In genomic region chr5:31193631-31194281, GRCm38 (mm10) we compare ENCODE assay signal across 8 mouse cellular contexts. TPM values are rescaled to one million over a fixed set of nuclear protein-coding genes. Genes with fewer than 3 reads are reported as not detected.
DNase-seq lines count a peak whose midpoint lies in the region; ATAC-seq and TF ChIP-seq lines count a peak whose summit lies in the region.

No protein-coding gene starts in this region.

- 8% methylated on average over 25 of the region's 25 CpGs for WGBS in thymus, adult 2 months
- 12% methylated on average over 25 of the region's 25 CpGs for WGBS in limb, embryonic 15.5 days
- 10% methylated on average over 25 of the region's 25 CpGs for WGBS in stomach, embryonic 15.5 days

- no peak for ATAC-seq in limb, embryonic 15.5 days (ENCODE audit: insufficient number of reproducible peaks, low FRiP score, low TSS enrichment, low read depth)
- no peak for ATAC-seq in stomach, embryonic 15.5 days (ENCODE audit: insufficient read depth, low FRiP score, low read depth)

- H3K36me3 ChIP-seq in thymus, adult 2 months (ENCODE audit: control insufficient read depth, insufficient read depth, low read length) = peaks cover 49% of the 10 kb centered on the region
- peaks cover 67% of the 10 kb centered on the region for H3K36me3 ChIP-seq in limb, embryonic 15.5 days
- peaks cover 57% of the 10 kb centered on the region for H3K36me3 ChIP-seq in stomach, embryonic 15.5 days

- peak overlapping the region; percentile 72 for H3K4me2 ChIP-seq in limb, embryonic 15.5 days
- H3K4me2 ChIP-seq in stomach, embryonic 15.5 days = peak overlapping the region; percentile 77

- no peaks in the 10 kb centered on the region for H3K27me3 ChIP-seq in thymus, adult 2 months (ENCODE audit: control insufficient read depth, insufficient read depth, low read length)
- H3K27me3 ChIP-seq in limb, embryonic 15.5 days = no peaks in the 10 kb centered on the region
- H3K27me3 ChIP-seq in stomach, embryonic 15.5 days (replicated peaks) = no peaks in the 10 kb centered on the region

- peak overlapping the region; percentile 82 for H3K9ac ChIP-seq in limb, embryonic 15.5 days
- peak overlapping the region; percentile 98 for H3K9ac ChIP-seq in stomach, embryonic 15.5 days

- H3K9me3 ChIP-seq in limb, embryonic 15.5 days = no peaks in the 10 kb centered on the region
- no peaks in the 10 kb centered on the region for H3K9me3 ChIP-seq in stomach, embryonic 15.5 days

- peak; percentile 67 for DNase-seq in adrenal gland, postnatal 14 days
- DNase-seq in adrenal gland, adult 18-20 months (ENCODE audit: low spot score in 2 of 2) = no peak
- no peak for DNase-seq in thymus, adult 2 months
- DNase-seq in thymus, postnatal 10 days (ENCODE audit: low spot score in 2 of 2) = no peak
- DNase-seq in right cerebral cortex, postnatal 10 days (ENCODE audit: low spot score in 2 of 2) = no peak
- no peak for DNase-seq in thymus, adult 18-20 months

- H3K27ac ChIP-seq in thymus, adult 2 months (ENCODE audit: control insufficient read depth, insufficient read depth, low read length) = peak overlapping the region; percentile 28; the same call in 1 of the 2 replicates
- peak overlapping the region; percentile 92 for H3K27ac ChIP-seq in limb, embryonic 15.5 days
- peak overlapping the region; percentile 86 for H3K27ac ChIP-seq in stomach, embryonic 15.5 days

- peak overlapping the region; percentile 76 for H3K4me3 ChIP-seq in thymus, adult 2 months (ENCODE audit: control insufficient read depth, insufficient read depth, low read length)
- H3K4me3 ChIP-seq in limb, embryonic 15.5 days = peak overlapping the region; percentile 65
- H3K4me3 ChIP-seq in stomach, embryonic 15.5 days (replicated peaks) = peak overlapping the region; percentile 91

- no peak for TF ChIP-seq CTCF in thymus, adult 2 months (IDR thresholded peaks at IDR 0.05; ENCODE audit: borderline replicate concordance, control insufficient read depth, extremely low read depth, insufficient read depth, low read length, poor library complexity)

- peaks cover 4% of the 10 kb centered on the region for H3K4me1 ChIP-seq in thymus, adult 2 months (replicated peaks; ENCODE audit: control insufficient read depth, insufficient read depth, low read length)
- H3K4me1 ChIP-seq in limb, embryonic 15.5 days = peaks cover 19% of the 10 kb centered on the region
- H3K4me1 ChIP-seq in stomach, embryonic 15.5 days = peaks cover 18% of the 10 kb centered on the region

- TF ChIP-seq POLR2A in thymus, adult 2 months (IDR thresholded peaks at IDR 0.05; ENCODE audit: control insufficient read depth, extremely low read depth, insufficient read depth, low read length, poor library complexity) = no peak

RNA-seq across cellular contexts. Expression of gene Eif2b4, which starts 0.5 kb away (rescaled TPM):
- total RNA-seq in adrenal gland, postnatal 14 days (2021) = 42.7 and 64.9 TPM in 2 replicates
- total RNA-seq in adrenal gland, adult 18-20 months (2021) = 10 to 100 TPM; 54.9 to 69.8 TPM
- polyA plus RNA-seq in thymus, adult 2 months (2012; rRNA removed) = 74.5 and 88.0 TPM in 2 replicates
- 64.2 and 69.0 TPM in 2 replicates for polyA plus RNA-seq in limb, embryonic 15.5 days (2015; fragmentation: Nextera tagmentation; extraction: Ambion mirVana)
- 60.3 and 68.3 TPM in 2 replicates for polyA plus RNA-seq in stomach, embryonic 15.5 days (2015; fragmentation: Nextera tagmentation; extraction: Ambion mirVana)

RNA-seq across cellular contexts. Expression of gene Snx17, which starts 0.7 kb away (rescaled TPM):
- 85.0 and 95.4 TPM in 2 replicates for total RNA-seq in adrenal gland, postnatal 14 days (2021)
- 100 to 1,000 TPM; 103 to 108 TPM for total RNA-seq in adrenal gland, adult 18-20 months (2021)
- polyA plus RNA-seq in thymus, adult 2 months (2012; rRNA removed) = 127 and 134 TPM in 2 replicates
- polyA plus RNA-seq in limb, embryonic 15.5 days (2015; fragmentation: Nextera tagmentation; extraction: Ambion mirVana) = 141 and 154 TPM in 2 replicates
- polyA plus RNA-seq in stomach, embryonic 15.5 days (2015; fragmentation: Nextera tagmentation; extraction: Ambion mirVana) = 115 and 132 TPM in 2 replicates

RNA-seq across cellular contexts. Expression of gene Zfp513, which starts 8.3 kb away (rescaled TPM):
- total RNA-seq in adrenal gland, postnatal 14 days (2021) = 25.8 and 27.9 TPM in 2 replicates
- 10 to 100 TPM; 25.9 to 29.2 TPM for total RNA-seq in adrenal gland, adult 18-20 months (2021)
- polyA plus RNA-seq in thymus, adult 2 months (2012; rRNA removed) = 88.5 and 90.3 TPM in 2 replicates
- 8.2 and 9.0 TPM in 2 replicates for polyA plus RNA-seq in limb, embryonic 15.5 days (2015; fragmentation: Nextera tagmentation; extraction: Ambion mirVana)
- polyA plus RNA-seq in stomach, embryonic 15.5 days (2015; fragmentation: Nextera tagmentation; extraction: Ambion mirVana) = 8.6 and 9.8 TPM in 2 replicates

RNA-seq across cellular contexts. Expression of gene Gtf3c2, which starts 13.8 kb away (rescaled TPM):
- total RNA-seq in adrenal gland, postnatal 14 days (2021) = 54.3 and 58.6 TPM in 2 replicates
- 10 to 100 TPM; 43.8 to 55.2 TPM for total RNA-seq in adrenal gland, adult 18-20 months (2021)
- 112 and 113 TPM in 2 replicates for polyA plus RNA-seq in thymus, adult 2 months (2012; rRNA removed)
- polyA plus RNA-seq in limb, embryonic 15.5 days (2015; fragmentation: Nextera tagmentation; extraction: Ambion mirVana) = 59.1 and 65.6 TPM in 2 replicates
- polyA plus RNA-seq in stomach, embryonic 15.5 days (2015; fragmentation: Nextera tagmentation; extraction: Ambion mirVana) = 53.4 and 69.6 TPM in 2 replicates

RNA-seq across cellular contexts. Expression of gene Gm29609, which starts 14.0 kb away (rescaled TPM):
- total RNA-seq in adrenal gland, postnatal 14 days (2021) = 1.7 and 1.9 TPM in 2 replicates
- 1 to 10 TPM; 1.9 to 2.2 TPM for total RNA-seq in adrenal gland, adult 18-20 months (2021)
- 3.5 and 4.7 TPM in 2 replicates for polyA plus RNA-seq in thymus, adult 2 months (2012; rRNA removed)
- 1.2 and 1.3 TPM in 2 replicates for polyA plus RNA-seq in limb, embryonic 15.5 days (2015; fragmentation: Nextera tagmentation; extraction: Ambion mirVana)
- 0.68 and 1.8 TPM in 2 replicates for polyA plus RNA-seq in stomach, embryonic 15.5 days (2015; fragmentation: Nextera tagmentation; extraction: Ambion mirVana)

Comparison
In these comparisons a context has a peak if more than half of its experiments do, and no peak if none do; other contexts are left out.
1. H3K27ac ChIP-seq: peak in every context shown above with its lines; median percentile 92 in limb, embryonic 15.5 days; 86 in stomach, embryonic 15.5 days; 28 in thymus, adult 2 months.